Mouse (Mus musculus) gastrocnemius, postnatal 36 days (tissue): ENCODE data around the gene Atp2a2. TPM values are rescaled to one million over a fixed set of nuclear protein-coding genes. Genes with fewer than 3 reads are reported as not detected.

ENCODE experiments used
- DNase-seq, 2 experiments: peaks; one replicate each; pipeline ENCODE4 v3.0.0; 2022
- intact Hi-C: fragments of 180-260 bp; cut with DNase I; formaldehyde crosslinking; loops from one replicate; pipeline ENCODE4 v1.15.1; 2025
- total RNA-seq, 2 experiments: library from RNA; stranded (reverse); gene quantifications; 2 replicates each; pipeline ENCODE4 v1.2.3; 2021

Gene Atp2a2
- total RNA-seq, 2 experiments from 2014 or later, result 175 to 549 TPM

DNA sequence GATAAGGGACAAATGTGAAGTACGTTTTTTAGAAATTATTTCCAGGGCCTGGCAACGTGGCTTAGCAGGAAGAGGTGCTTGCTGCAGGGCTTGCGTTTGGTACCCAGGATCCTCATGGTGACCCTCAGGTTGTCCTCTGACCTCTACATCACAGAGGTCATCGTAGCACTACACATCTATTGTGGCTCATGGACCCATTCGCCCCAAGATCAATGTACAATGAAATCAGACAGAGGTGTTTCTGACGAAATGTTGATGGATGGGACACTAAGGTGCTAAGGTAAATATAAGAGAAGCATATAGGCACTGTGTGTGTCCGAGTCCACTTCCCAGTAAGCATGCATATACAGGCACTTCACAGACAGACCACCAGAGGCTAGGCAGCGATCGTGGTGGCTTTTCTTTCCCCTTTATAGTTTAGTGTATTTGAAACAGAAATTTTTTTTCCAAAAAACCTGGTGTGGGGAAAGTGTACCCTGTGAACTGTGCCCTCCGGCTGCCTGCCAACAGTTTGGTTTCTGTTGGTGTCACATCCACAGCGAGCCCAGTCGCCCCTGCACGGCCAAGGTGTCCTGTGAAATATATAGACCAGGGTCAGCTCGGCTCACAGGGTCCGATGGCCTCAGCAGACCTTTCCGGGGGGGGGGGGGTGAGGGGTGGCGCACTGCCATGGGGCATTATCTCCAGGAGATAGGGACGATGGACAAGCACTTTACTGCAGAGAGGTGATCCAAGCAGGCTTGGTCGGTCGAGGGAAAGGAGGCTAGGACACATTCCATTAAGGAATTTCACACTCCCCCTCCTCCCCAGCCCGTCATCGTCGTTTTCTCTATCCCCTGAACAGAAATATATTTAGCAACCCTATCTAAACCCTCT, 18.5 kb upstream of the Atp2a2 start:
- DNase-seq, result no peak
- intact Hi-C loops, result no loop called here

DNA sequence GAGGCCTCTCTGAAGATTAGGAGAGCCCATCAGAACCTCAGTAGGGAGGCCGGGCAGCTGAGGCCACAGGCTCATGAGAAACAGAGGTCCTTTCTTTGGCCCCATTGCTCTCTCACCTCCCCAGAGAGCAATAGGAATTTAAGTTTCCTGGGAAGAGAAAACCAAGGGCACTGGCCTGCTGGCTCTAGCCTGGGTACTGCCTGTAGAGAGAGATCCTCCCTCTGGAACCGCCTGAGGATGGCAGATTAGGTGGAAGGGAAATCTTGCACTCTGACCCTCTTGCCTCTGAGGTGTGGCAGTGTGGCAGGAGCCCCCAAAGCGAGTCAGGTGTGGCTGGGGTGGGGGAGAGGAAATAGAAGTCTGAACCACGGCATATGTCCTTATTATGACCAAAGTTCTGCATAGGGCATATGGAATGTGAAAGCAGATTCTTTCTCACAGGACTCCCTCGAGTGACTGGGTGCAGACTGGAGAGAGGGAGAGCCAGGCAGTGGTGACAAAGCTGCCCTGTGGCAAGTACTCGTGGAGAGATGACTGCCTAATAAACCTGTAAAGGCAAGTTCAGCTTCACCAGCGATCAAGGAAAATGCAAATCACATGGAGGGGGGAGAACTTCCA, 17.1 kb upstream of the Atp2a2 start:
- intact Hi-C loops, result no loop called here

DNA sequence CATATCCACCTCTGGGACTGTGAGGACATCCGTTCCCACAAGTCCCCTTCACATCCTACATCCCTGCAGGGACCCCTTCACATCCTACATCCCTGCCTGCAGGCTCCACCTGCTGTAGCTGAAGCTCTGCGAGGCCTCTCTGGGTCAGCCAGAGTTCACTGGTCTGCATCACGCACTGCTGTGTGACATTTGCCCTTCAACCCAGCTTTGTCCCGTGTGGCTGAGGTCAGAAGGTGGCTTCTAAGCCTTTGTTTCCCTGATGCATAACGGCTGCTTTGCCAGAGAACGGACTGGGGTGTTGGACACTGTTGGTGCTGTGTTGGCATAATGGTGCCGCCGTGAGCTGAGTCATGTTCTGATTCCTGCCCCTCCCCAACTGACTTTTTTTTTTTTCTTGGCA, 16.2 kb upstream of the Atp2a2 start:
- intact Hi-C loops, result no loop called here

More for the DNA sequence above, 17.1 kb upstream of the Atp2a2 start:
- no peak for DNase-seq

DNA sequence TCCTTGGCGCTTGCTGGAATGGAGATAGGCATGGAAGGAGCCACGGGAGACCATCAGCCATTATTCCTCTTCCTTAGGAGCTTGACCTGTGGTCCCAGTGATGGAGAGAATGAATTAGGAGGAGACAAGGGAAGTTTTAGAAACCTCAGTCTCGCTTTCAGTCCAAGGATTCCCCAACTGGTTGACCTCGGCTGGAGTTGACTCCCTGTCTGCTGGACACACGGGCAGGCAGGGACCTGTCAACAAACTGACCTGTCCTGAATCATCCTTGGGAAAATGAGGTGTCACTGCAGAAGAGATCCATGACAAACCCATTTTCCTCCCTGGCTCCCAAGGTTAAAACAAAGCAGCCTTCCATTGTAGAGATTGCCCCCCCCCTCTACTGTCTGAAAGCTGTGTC, 14.9 kb upstream of the Atp2a2 start:
- intact Hi-C loops, result no loop called here

More for the DNA sequence above, 16.2 kb upstream of the Atp2a2 start:
- no peak for DNase-seq

DNA sequence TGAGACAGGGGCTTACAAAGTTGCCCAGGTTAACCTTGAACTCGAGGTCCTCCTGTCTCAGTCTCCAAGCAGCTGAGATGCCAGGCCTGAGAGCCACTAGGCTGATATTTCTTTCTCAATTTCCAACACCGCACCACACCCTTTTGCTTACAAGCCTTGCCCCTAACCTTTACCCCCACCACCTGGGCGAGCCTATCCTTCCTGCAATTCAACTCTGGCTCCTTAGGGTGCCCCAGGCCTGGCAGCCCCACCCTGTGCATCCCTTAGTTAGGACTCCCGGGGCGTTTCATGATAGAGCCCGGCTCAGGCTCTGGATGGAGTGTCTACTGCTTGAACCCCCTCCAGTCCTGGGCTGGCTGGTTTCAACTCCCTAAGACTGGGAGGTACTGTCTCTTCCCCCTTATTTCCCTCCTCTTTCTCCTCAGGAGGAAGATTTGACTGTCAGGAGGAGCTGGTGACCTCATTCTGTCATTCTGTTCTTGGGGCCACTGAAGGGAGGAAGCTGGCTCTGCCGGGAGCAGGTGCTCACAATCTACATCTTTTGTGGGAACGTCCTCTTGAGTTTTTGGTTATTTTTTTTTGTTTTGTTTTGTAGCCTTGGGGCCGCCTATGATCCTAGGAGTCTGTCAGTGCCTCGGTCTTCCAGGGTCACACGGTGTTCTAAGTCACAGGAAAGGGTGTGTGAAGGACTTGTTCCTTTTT, 14.2 kb upstream of the Atp2a2 start:
- intact Hi-C loops, result no loop called here
- no peak for DNase-seq

More for the DNA sequence above, 14.9 kb upstream of the Atp2a2 start:
- DNase-seq, result no peak

DNA sequence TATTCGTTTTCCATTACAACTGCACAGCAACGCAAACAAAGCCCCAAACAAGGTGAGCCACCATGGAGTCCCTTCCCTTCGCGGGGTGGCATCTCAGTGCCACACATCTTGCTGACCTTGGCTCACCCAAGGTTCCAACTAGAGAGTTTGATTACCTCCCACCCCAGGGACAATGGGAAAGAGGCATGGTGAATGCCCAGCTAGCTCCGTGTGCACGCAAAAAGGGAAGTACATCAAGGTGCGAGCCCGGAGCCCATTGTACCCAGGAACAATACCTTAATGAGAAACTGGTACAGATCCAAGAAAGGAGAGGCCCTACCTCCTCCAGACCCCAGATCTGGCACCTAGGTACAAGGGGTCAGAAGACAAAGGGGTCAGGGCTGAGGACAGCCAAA, 12.1 kb upstream of the Atp2a2 start:
- DNase-seq, result no peak
- intact Hi-C loops, result no loop called here

DNA sequence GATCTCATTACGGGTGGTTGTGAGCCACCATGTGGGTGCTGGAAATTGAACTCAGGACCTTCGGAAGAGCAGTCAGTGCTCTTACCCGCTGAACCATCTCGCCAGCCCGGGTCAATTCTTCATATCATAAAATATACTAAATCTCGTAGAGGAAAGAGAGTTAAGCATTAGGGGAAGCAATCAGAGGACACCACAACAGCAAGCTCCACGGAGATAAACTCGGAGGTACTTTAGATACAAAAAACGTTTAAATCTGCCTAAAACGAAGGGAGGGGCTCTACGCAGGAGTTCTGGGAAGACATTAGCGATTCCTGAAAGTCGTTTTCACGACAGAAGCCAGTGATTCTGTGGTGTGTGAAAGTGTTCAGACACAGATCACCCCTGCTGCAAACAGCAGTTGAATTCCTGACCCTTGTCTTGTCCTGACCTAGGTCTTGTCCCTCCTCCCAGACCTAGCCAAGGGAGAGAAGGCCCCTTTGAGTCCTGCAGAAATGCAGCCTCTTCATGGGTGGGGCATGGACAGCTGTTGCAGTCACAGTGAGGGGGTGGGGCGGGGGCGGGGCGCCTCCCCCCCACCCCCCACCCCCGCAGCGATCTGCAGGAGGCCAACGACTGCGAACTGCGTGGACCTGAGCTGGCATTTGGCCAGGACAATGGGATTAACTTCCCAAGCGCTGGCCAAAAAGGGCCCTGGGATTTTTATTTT, 11.5 kb upstream of the Atp2a2 start:
- intact Hi-C loops, result no loop called here
- DNase-seq, result no peak

DNA sequence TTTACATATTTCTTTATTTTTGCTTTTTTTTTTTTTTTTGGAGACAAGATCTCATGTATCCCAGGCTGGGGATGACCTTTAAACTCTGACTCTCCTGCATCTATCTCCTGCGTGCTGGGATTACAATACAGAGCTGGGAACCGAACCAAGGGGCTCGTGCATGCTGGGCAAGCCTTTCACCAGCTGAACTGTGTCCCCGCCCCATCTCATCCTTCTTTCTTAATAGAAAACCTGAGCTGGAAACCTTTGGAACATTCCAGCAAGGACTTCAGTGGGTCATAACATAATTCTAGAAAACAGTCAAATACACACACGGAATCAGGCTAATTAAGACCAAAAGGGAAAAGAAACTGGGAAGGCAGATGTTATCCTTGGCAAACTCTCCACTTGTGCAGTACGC, 10.0 kb upstream of the Atp2a2 start:
- intact Hi-C loops, result no loop called here
- no peak for DNase-seq

DNA sequence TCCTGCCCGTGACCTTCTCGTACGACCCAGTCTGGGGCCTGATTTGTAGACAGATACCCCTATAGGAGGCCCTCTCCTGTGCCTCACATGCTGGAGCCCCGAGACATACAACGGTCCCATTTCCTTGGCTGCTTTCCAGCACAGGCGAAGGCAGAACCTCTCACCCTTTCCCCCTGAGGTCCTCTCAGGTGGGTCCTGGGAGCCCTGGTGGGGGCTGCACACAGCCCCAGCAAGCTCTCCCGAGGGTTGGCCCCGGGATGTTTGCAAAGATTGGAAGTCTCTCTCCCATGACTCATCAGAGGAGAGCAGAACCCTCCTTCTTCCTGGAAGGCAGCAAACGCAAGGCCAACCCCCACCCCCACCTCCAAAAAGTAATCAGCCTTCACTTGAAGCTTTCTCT, 9.4 kb upstream of the Atp2a2 start:
- intact Hi-C loops, result no loop called here
- no peak for DNase-seq

DNA sequence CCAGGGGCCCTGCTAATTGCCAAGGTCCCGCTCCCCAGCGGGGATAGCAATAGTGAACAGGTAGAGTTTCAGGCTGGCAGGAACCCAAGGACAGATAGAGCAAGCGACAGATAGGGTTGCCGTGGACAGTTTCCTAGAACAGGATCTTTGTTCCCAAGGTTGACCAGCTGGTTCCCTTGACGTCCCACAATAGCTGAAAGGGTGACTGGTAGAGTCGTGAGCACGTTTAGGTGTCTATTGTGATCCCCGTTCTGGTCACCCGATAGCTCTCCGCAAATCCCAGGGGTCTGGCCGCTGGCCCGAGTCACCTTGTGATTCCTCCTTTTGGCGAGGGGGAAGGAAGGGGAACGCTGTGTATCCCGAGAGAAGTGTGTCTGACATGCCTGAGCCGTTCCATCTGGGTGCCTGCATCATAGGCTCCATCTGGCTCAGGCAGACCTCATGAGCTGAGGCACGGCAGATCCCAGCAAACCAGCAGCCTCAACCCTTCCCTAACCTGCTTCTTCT, 8.7 kb upstream of the Atp2a2 start:
- no peak for DNase-seq
- intact Hi-C loops, result no loop called here

DNA sequence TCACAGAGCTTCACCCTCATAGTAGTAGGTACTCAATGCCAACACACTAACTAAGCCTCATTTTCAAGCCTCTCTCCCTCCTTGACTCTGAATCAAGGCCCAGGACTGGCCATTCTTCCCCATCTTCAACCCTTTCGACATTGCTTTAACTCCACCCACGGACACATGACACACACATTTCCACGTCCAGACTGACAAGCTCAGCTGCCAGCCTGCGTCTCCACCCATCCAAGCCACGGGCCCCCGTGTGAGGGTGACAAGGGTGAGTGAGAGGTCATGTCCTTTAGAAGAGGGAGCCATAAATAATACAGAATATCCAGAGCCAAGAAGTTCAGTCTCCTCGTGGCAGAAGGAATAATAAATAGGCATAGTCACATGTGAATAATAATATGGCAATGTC, 7.6 kb upstream of the Atp2a2 start:
- intact Hi-C loops, result loop anchor here (5.0 kb wide), 1 partner anchor 33 kb away; no protein-coding TSS in a partner anchor
- DNase-seq, result no peak

DNA sequence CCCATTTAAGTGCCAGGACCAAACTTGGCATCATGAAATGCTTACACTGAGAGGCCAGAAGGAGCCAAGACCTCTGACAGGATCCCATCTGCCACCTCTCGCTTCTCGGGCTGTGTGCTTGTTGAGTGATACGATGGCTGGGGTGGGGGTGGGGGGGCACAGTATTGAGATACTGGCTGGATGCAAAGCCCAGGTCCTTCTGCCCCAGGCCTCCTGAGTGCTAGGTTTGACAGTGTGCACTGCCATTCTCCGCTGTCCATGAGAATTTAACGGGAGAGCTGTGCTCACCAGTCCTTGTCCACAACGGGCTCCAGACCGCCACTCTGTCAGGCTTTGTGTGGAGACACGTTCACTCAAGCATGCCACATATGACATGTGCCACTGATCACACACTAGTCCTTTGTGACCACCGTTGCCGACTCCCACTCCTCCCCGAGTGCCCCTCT, 6.9 kb upstream of the Atp2a2 start:
- intact Hi-C loops, result loop anchor here (5.0 kb wide), 1 partner anchor 33 kb away; no protein-coding TSS in a partner anchor
- DNase-seq, result no peak

DNA sequence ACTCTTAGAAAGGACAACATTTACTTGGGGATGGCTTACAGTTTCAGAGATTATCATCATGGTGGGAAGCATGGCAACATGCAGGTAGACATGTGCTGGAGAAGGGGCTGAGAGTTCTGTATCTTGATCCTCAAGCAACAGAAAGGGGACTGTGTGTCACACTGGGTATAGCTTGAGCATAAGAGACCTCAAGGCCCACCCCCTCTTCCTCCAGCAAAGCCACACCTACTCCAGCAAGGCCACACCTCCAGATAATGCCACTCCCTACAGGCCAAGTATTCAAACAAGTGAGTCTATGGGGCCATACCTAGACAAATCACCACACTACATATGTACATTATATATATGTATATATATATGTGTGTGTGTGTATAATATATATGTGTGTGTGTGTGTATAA, 5.4 kb upstream of the Atp2a2 start:
- DNase-seq, result no peak
- intact Hi-C loops, result loop anchor here (5.0 kb wide), 1 partner anchor 35 kb away; no protein-coding TSS in a partner anchor

DNA sequence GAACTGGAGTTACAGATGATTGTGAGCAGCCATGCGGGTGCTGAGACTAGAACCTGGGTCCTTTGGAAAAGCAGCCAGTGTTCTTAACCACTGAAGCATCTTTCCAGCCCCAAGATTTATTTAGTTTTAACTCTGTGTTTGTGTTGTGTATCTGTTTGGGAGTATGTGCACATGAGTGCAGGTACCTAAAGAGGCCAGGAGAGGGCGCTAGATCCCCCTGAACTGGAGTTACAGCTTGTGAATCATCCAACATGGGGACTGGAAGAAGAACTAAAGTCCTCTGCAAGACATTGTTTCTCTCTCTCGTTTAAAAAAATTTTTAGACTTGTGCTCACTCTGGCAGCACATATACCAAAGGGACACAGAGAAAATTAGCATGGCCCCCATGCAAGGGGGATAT, 4.4 kb upstream of the Atp2a2 start:
- no peak for DNase-seq
- intact Hi-C loops, result loop anchor here (5.0 kb wide), 1 partner anchor 36 kb away; no protein-coding TSS in a partner anchor

DNA sequence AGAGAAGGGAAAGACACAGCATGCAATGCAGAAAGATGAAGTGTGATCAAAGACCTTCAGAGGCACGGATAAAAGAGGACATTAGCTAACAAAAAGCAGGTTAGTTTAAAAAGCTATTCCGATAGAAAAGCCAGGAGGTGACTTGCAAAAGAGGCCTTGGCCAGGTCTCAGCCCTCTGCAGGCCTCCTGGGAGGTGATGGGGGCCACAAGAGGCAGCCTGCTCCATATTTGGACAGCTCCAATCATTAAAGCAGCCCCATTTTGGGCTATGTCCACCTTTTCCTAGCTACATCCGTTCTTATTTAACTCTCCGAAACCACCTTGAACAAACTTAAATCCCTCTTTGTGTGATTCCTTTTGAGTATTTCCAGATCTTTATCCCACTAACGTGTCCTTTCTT, 3.5 kb upstream of the Atp2a2 start:
- no peak for DNase-seq
- intact Hi-C loops, result loop anchor here (5.0 kb wide), 1 partner anchor 37 kb away; no protein-coding TSS in a partner anchor

DNA sequence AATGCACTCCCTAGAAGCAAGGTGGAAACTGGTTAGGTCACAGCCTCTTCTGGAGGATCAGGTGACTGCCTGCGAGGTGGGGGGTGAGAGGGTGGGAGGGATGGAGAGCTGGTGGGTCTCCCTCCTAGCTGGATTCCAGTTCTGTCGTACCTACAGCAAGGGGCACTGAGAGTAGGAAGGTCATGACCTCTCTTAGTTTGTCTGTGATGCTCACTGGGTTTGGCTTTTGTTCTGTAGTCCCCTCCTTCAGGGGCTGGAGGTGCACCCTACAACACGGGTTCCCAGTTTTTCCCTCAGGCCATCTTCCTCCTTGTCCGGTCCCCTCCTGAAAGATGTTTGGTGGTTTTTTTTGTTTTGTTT, 1.7 kb upstream of the Atp2a2 start:
- no peak for DNase-seq
- intact Hi-C loops, result loop anchor here (5.0 kb wide), 1 partner anchor 109 kb away; the partner anchor contains the start of gene Ift81

DNA sequence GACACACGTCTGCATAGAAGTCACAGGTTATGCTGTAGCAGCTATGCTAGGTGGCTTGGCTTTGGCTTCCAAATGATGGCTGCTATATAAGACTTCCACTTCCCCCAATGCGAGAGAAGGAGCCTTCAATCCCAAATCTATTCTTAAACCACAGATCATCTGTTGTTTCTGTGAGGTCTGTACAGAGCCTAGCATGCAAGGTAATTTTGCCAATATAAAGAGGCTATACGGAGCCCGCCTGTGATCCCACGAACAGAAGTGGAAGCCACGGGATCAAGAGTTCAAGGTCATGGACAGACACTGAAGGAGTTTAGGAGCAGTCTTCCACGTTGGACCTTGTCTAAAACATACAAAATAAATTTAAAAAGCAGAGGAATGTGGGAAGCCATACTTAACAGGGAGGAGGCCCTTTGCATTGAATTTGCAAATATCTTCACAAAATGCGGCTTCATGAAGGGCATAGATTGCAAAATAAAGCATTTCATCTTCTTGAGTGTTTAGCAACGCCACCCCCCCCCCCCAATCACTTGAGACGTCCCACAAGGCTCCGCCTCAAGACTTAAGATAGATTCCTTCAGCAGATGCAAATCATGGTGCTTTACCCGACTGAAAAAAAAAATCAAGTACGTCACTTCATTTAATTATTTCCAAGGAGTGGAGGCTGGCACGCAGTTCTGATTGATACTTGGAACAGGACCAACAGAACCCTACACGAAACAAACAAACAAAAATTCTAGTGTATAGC, 1.2 kb upstream of the Atp2a2 start:
- intact Hi-C loops, result loop anchor here (5.0 kb wide), 1 partner anchor 109 kb away; the partner anchor contains the start of gene Ift81
- DNase-seq, result no peak

DNA sequence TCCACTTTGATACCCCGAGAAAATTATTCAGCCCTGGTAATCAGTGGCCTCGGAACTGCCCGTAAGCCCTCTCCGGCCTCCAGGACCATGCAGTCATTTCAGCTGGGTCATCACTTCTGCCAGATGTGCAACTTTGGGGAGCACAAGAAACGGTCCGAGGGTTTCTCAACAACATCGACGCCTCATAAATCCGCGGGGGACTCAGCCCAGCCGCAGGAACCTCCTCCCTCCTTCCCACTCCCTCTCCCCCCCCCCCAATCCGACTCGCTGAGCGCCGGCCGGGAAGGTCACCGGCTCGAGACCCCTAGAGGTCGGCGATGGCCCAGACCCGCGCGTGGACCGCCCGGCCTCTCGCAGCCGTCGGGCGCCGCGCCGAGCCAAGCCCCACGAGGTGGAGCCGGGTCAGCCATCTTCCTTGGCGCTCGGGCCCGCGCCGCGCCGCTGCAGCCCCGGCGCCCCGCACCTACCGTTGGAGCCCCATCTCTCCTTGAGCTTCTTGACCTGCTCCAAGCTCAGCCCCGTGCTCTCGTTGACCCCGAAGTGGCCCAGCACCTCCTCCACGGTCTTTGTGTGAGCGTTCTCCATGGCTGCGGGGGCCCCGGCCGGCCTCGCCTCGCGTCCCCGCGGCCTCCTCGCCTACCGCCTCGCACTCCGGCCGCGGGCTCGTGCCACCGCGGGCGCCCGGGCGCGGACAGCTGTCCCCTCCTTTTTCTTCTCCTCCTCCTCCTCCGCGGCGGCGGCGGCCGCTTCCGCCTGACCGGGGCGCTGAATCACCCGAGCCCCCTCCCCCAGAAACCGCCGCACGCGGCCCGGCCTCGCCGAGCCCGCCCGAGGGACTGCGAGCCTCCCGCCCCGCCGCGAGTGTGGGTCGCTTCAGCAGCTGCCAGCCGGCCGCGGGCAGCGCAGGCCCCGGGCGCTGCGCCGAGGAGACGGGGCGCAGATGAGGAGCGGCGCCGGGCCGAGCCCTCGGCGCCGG, 636 bp downstream of the Atp2a2 start:
- DNase-seq, result peak; percentile 46 to 54
- intact Hi-C loops, result loop anchor here (5.0 kb wide), 1 partner anchor 111 kb away; the partner anchor contains the start of gene Ift81
